Mouse (Mus musculus) heart, adult 18-20 months (tissue): ENCODE measurements around the gene Maged1. TPM values are rescaled to one million over a fixed set of nuclear protein-coding genes. Genes with fewer than 3 reads are reported as not detected.
"Not testable (repeated sequence)": the region's sequence is repeated elsewhere in the genome, so short reads cannot be mapped to it uniquely, and the experiment has no call there.

ENCODE experiments used
- DNase-seq, 2 experiments: peaks; one replicate each; pipeline ENCODE4 v3.0.0; 2021 to 2022; ENCODE audit warnings: mixed read lengths in 1 of 2
- long read RNA-seq, 2 experiments: library from polyadenylated mRNA; stranded (forward); transcript quantifications; one replicate each; pipeline ENCODE4 v2.0.0; 2021
- total RNA-seq, 2 experiments: library from RNA; stranded (reverse); gene quantifications; 2 replicates each; pipeline ENCODE4 v1.2.3; 2021

Maged1 gene
- total RNA-seq, result 100 to 1,000 TPM in 1 of 2 experiments, 10 to 100 TPM in 1; 99.6 to 103 TPM
- long read RNA-seq, experiment 1, transcript Maged1-201 (13 exons, 2,821 nt), result major isoform, 108 of 127 reads
- long read RNA-seq, experiment 1, partial matches to known transcripts, result 17 of 127 reads
- long read RNA-seq, experiment 1, other reads (novel, unspliced or antisense), result 2 of 127 reads
- long read RNA-seq, experiment 2, transcript Maged1-201 (13 exons, 2,821 nt), result major isoform, 37 of 47 reads
- long read RNA-seq, experiment 2, partial matches to known transcripts, result 7 of 47 reads
- long read RNA-seq, experiment 2, other reads (novel, unspliced or antisense), result 2 of 47 reads

DNA sequence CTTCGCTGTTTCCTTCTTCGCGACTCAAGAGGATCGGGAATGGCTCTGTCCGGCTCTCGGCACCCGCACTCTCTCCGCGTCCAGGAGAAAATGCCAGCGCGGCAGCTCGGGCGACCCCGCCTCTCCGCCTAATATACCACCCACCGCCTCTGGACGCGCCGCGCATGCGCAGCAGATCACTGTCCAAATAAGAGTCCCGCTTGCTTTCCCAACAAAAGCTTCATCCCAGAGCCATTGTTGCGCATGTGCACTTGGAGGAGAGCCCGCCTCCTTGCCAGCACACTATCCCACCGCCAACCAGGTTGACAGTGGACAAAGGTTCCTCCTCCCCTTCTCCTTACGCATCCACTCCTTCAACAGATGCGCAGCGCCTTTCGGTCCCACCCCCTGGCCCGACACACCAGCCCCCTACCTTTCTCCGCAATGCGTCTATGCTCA lies at the start of gene Maged1:
Maged1 (minus strand) TSS at position 226 of the 438 bp plus-strand sequence.
- peak; percentile 89 to 95 for DNase-seq

DNA sequence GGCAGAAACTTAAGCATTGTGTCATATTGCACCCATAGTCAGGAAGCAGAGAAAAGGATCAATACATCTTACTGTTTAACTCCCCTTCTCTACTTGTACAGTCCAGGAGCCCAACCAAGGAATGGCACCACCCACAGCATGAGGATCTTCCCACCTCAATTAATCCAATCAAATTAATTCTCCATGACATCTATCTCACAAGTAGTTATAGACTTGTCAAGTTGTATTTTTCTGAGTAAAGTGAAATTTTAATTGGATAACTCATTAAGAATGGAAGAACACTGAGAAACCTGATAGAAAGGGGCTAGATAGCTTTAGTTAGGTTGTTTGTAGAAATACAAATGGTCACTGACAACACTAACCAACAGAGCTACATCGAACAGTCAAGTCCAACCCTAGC lies 38.3 kb upstream of the Maged1 start:
- no peak for DNase-seq

DNA sequence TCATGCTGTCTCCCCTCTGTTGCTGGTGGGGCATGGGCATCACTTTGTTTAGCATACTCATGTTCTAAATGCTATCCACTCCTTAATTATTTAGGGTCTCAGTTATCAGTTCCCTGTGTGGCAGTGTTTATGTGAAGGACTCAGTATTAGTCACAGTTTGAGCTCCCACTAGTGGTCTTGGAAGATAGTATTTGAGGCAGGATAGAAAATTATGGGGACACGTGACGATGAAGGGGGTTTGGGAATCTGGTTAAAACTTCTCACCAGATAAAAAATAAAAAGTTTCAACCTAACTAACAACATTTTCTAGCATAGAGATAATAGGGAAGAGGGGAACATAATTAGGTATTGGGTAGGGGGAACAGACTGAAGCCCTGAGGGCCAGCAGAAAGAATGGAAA lies 22.8 kb upstream of the Maged1 start:
- DNase-seq, result no peak

DNA sequence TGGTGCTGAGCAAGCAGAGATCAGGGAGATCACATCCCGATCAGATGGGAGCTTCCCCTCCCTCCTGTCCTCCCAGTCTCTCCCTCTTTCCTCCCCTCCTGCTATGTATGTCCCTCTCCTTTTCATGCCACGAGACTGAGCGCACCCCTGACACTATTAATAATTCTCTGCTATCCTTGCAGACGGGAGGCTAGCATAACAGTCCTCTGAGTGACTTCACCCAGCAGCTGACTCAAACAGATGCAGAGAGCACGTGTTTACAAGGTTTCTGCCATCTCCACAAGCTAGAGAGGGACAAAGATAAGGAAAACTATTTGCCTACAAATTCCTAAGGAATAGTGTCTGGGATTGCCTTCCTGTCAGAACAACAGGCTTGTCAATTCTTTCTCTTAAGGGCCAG lies 20.4 kb upstream of the Maged1 start:
- DNase-seq, result peak in 1 of 2 experiments; percentile 1

DNA sequence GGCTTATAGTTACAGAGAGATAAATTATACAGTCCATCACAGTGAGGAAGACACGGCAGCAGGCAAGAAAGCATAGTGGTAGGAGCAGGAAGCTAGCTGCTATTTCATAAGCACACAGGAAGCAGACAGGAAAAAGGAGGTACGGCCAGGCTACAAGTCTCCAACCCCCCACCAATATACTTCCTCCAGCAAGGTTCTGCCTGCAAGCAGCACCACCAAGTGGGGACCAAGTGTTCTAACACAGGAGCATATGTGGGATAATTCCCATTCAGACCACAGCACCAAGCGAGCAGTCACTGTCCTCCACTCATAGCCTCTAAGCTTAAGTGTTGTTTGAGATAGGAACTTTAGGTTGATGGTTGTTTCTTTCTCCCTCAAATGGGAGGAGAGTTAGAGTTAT lies 6.3 kb upstream of the Maged1 start:
- peak in 1 of 2 experiments; percentile 3 for DNase-seq

DNA sequence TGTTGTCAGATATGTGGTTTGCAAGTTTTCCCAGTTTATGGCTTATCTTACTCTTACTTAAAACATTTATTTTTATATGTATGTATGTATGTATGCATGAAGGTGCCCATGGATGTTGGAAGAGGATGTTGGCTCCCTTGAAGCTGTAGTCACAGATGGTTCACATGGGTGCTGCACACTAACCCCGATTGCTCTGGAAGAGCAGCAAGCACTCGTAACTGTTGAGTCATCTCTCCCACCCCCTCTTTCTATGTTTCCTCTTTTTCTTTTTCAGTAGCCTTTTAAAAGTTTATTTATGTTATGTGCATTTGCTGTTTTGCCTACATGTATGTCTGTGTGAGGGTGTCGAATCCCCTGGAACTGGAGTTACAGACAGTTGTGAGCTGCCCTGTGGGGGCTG lies 4.0 kb upstream of the Maged1 start:
- DNase-seq, result no peak

DNA sequence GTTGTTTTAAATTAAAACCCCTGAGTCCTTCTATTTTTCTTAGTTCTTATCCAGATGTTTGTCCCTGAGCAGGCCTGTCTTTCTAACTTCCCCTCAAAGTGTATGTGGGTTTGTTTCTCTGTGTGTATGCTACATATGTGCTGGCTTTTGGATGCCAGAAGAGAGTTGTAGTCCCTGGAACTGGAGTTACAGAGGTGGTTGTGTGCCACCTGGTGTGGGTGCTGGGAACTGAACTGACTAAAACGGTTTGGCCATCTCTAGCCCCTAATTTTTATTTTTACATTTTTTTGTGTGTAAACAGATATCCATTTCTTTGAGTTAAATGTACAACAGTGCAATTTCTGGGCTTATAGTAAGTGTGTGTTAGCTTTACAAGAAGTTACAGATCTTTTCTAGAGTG lies 3.0 kb upstream of the Maged1 start:
- DNase-seq, result peak in 1 of 2 experiments; percentile 15

DNA sequence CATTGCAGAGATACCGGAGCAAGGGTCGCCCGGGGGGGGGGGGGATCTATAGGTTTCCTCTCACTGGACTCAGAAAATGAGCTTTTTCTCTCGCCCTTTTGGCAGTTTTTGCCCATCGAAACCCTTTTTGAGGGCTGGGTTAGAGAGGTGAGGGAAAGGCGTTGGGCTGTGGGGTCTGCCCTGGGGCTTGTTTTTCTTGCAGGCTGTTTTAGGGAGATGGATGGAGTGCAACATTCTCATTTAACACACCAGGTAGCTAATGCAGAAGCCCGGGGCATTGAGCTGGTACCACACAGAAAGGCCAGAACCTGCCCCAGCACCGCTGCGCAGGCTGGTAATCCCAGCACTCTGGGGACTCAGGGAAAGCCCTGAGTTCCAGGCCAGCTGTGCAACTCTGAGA lies 593 bp upstream of the Maged1 start:
- DNase-seq, result peak; percentile 0 to 24

DNA sequence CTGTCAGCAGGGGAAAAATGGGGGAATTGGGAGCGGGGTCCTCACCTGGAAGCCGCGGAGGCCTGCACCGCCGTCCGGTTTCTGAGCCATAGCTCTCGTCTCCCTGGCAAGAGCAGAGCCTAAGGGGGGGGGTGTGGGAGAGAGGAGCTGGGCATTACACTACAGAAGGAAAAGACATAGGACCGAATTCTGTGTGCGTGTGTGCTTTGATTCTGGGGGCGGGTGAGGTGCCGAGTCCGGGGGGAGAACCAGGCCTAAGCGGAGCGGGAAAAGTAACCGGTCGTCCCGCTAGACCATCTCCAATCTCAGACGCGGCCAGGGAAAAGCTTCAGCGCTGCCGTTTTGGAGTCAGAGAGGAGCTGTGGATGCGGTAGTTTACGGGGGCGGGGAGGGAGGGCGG lies 737 bp downstream of the Maged1 start:
- peak; percentile 1 to 30 for DNase-seq

DNA sequence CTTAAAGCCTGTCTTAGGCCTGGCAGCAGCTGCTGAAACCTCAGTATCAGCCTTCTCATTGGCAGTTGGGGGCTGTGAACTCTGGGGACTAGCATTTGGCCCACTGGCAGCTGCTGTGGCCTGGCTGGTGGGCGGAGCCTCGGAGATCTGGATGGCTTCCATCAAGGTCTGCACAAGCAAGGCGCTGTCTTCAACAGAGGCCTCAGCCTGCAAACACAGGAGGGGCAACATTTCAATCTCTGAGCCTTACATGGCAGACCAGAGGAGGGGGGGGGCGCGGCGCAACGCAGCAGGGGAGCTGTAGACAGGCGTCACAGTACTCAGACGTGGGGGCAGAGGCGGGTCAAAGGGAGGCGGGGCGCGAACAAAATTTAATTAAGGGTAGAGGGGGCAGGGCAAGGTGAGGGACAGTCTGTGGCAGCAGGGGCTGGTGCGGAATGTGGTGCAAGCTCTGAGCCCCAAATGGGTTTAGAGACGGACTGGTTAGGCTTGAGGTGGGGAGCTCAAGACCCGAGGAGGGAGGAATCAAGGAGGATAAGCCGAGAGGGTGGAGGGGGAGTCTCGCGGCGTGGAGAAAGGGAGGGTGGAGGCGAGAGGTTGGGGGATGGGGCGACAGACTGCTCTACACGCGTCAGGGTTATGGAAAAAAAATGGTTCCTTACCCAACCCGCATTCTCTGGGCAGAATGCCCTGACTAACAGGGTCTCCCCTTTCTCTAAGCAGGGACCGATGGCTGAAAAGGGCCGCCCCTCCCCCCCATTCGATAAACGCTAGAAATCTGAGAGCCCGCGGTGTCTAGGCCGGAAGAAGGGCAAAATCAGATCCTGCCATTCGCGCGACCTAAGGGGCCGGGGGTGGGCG lies 1.4 kb downstream of the Maged1 start:
- peak; percentile 59 to 65 for DNase-seq

DNA sequence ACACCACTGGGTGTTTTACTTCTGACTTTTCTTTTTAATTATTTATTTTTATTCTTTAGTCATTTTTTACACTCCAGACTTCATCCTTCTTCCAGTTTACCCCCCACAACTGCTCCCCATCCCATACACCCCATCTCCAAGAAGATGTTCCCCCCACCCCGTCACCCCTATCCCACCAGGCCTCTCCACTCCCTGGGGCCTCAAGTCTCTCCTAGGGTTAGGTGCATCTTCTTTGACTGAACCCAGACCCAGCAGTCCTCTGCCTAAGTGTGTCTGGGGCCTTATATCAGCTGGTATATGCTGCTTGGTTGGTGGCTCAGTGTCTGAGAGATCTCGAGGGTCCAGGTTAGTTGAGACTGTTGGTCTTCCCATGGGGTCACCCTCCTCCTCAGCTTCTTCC lies 7.6 kb downstream of the Maged1 start:
- no peak for DNase-seq

DNA sequence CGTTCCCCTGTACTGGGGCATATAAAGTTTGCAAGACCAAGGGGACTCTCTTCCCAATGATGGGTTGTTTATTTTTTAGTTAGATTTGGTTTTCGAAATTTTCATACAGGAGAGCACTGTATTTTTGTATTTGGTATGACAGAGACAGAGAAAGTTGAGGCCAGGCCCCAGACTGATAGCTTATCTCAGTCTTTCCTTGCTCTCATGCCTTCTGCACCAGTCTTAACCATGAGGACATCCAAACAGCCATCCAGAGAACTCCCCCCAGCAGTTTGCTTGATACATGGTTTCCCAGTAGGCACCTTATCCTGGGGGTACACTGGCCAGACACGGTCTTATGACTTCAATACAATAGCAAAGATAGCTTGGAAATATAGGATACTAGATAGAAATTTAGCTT lies 11.6 kb downstream of the Maged1 start:
- DNase-seq, result no peak

DNA sequence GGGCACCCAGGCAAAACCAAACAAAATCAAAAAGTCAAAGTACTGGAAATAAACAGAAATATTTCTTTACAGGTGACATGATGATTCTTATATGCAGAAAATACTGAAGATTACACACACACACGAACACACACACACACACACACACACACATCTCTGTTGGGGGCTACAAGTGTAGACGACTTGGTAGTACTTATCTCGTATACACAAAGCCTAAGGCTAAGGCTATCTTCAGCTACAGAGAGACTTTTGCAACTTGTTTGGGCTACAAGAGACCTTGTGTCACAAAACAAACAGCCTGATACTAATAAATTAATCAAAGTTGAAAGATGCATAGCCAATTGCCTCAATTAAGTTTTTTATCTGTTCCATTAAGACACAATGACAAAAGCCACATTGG lies 19.8 kb downstream of the Maged1 start:
- DNase-seq, result no peak

DNA sequence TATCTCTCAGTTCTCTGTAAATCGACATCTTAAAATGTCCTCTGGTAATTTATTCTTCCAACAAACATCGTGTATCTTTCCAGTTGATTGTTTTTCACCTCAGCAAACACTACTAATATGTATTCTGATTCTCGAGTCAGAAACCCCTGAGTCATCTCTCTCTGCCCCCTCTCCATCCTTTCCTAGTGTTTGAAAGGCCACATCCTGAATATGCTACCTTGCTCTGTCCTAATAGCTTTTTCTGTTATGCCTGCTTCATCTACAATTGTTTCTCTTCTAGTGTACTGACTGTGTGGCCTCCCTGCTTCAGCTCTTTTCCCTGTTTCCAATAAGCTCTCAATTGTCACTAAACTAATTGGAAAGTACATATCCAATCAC lies 33.5 kb downstream of the Maged1 start:
- no peak for DNase-seq

DNA sequence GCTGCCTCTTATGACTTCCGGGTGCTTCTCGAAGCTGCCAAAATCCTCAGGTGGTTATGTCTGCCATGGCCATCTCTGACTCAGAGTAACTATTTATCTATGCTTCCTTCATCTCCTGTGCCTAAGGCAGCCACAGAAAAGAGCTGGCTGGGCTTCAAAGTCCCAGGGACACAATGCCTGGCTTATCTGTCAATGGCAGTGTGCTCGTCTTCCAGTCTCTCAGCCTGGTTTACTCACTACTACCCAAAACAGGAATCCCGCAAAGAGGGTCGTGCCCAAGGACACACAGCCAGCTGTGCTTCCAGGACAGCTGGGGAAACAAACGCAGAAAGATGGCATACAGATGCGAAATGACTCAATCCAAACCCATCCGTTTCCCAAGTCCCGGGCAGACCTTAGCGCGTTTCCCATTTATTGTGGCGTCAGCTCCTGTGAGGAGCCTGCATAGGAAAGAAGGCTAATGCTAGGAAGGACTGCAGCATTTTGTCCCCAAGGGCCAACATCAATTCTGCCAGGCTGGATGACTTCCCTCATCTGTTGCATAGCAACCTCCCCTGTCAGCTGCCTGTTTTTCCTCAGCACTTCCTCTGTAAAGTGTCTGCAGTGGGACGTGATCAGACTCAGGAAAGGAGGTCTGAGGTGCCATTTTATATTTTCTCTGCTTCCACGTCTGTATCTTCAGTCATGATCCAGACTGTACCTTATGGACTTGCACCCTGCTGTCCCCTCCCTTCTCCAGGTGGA lies 34.1 kb downstream of the Maged1 start:
- DNase-seq, result not testable (repeated sequence)

DNA sequence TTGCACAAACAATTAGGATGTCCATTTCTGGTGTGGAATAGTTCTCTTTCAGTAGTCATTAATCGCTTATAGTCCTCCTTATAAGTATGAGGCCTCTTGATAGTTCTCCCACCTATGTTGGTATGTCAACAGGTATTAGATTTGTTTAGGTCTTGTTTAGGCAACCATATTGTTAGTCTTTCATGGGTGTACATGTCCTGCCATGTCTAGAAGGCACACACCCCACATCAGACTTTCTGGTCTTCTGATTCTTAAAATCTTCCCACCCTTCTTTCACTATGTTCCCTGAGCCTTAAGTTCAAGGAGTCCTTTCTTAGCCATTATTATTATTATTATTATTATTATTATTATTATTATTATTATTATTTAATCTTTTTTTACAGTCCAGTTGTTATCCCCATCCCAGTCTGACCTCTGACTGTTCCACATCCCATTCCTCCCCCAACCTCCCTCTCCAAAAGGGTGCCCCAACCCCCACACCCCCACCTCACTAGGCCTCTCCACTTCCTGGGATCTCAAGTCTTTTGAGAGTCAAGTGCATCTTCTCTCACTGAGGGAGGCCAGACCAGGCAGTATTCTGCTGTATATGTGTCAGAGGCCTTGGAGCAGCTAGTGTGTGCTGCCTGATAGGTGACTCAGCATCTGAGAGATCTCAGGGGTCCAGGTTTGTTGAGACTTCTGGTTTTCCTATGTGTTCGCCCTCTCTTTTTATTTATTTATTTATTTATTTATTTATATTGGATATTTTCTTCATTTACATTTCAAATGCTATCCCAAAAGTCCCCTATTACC lies 55.7 kb downstream of the Maged1 start:
- DNase-seq, result no peak

Other genes with a start within 250 kb of the Maged1 start
- not detected for gene Fam90a1b, start 175.4 kb downstream of the Maged1 start, total RNA-seq
- gene Apoo, start 175.0 kb downstream of the Maged1 start, total RNA-seq, result 100 to 1,000 TPM; 210 to 256 TPM
- gene Gspt2, start 93.9 kb upstream of the Maged1 start, total RNA-seq, result under 1 TPM; 0.46 to 0.69 TPM
- 1 to 10 TPM; 4.7 TPM for gene Zxdb, start 182.4 kb upstream of the Maged1 start, total RNA-seq